In genomic region chr5:100753407-100753806, GRCm38 (mm10) we compare ENCODE assay signal across 18 mouse cellular contexts. TPM values are rescaled to one million over a fixed set of nuclear protein-coding genes. Genes with fewer than 3 reads are reported as not detected.
DNase-seq lines count a peak whose midpoint lies in the region; ATAC-seq and TF ChIP-seq lines count a peak whose summit lies in the region.
"Had no signal": no experiment of that assay in that cellular context is flagged by ENCODE, and none has a peak within 500 bp of the region (broad histone marks: within the 10 kb centered on the region; RNA-seq: fewer than 3 reads in every experiment).

No protein-coding gene starts in this region.

- peaks cover 4% of the 10 kb centered on the region; the same call in 1 of the 2 replicates for H3K9me3 ChIP-seq in hindbrain, embryonic 10.5 days
- H3K9me3 ChIP-seq in hindbrain, embryonic 16.5 days (ENCODE audit: control insufficient read depth, low read length), result no peaks in the 10 kb centered on the region; the same call in 1 of the 2 replicates
- H3K9me3 ChIP-seq in CH12.LX (replicated peaks; ENCODE audit: low read length), result peaks cover 12% of the 10 kb centered on the region
- H3K9me3 ChIP-seq: embryonic facial prominence, embryonic 15.5 days; limb, embryonic 15.5 days; neural tube, embryonic 12.5 days; stomach, embryonic 15.5 days had no signal

- TF ChIP-seq EP300 in CH12.LX (IDR thresholded peaks at IDR 0.05; ENCODE audit: low read length), result peak; percentile 92

- peak; percentile 48 for DNase-seq in hindbrain, embryonic 10.5 days (ENCODE audit: low spot score)
- DNase-seq in CH12.LX (ENCODE audit: extremely low read depth), result peak; percentile 92
- DNase-seq in cerebellum, adult 8-10 months, result peak; percentile 42
- no peak for DNase-seq in urinary bladder, adult 18-20 months (ENCODE audit: low spot score in 2 of 2)
- DNase-seq in testis, postnatal 10 days (ENCODE audit: low spot score), result no peak
- no peak for DNase-seq in left cerebral cortex, adult 8-10 months (ENCODE audit: low spot score in 2 of 2)
- DNase-seq: heart, adult 18-20 months; heart, postnatal 14 days; kidney, postnatal 4 days; lung, postnatal 10 days; right cerebral cortex, postnatal 25 days had no signal

- 0 out of 2 replicates have a peak overlapping the region, but pooled peaks have one; percentile 35 for H3K27ac ChIP-seq in hindbrain, embryonic 10.5 days
- H3K27ac ChIP-seq in hindbrain, embryonic 16.5 days (ENCODE audit: low read depth, low read length), result no peak overlapping the region
- peak overlapping the region; percentile 71 for H3K27ac ChIP-seq in CH12.LX (ENCODE audit: insufficient read depth, low read depth)
- H3K27ac ChIP-seq: embryonic facial prominence, embryonic 15.5 days; limb, embryonic 15.5 days; neural tube, embryonic 12.5 days; stomach, embryonic 15.5 days had no signal

- H3K27me3 ChIP-seq in hindbrain, embryonic 10.5 days (ENCODE audit: insufficient read depth, poor library complexity, severe bottlenecking), result no peaks in the 10 kb centered on the region
- H3K27me3 ChIP-seq in hindbrain, embryonic 16.5 days (replicated peaks; ENCODE audit: control insufficient read depth, insufficient read depth, low read length), result no peaks in the 10 kb centered on the region
- H3K27me3 ChIP-seq in CH12.LX (replicated peaks), result no peaks in the 10 kb centered on the region
- H3K27me3 ChIP-seq: embryonic facial prominence, embryonic 15.5 days; limb, embryonic 15.5 days; neural tube, embryonic 12.5 days; stomach, embryonic 15.5 days had no signal

- no peaks in the 10 kb centered on the region for H3K79me2 ChIP-seq in CH12.LX (replicated peaks; ENCODE audit: control insufficient read depth, extremely low read depth, insufficient read depth, poor library complexity, severe bottlenecking)

- in situ Hi-C loops in CH12.LX (cut with MboI; ENCODE audit: low pct_ligation_motif_present, low pct_unique_long_range_greater_than_20kb, low sequenced_read_pairs), result no loop called here

- WGBS in hindbrain, embryonic 10.5 days, result 59% methylated on average over 7 of the region's 7 CpGs
- WGBS in hindbrain, embryonic 16.5 days, result 29% methylated on average over 7 of the region's 7 CpGs

- dilution Hi-C loops in CH12.LX (cut with MboI; ENCODE audit: extremely low pct_ligation_motif_present, extremely low pct_unique_long_range_greater_than_20kb, low sequenced_read_pairs), result no loop called here

- H3K4me3 ChIP-seq in hindbrain, embryonic 10.5 days, result no peak overlapping the region
- no peak overlapping the region for H3K4me3 ChIP-seq in hindbrain, embryonic 16.5 days (ENCODE audit: low read length)
- no peak overlapping the region for H3K4me3 ChIP-seq in CH12.LX (replicated peaks in 1 of 3; ENCODE audit: low read depth in 2 of 3, low read length in 2 of 3, poor library complexity in 1 of 3)
- H3K4me3 ChIP-seq: embryonic facial prominence, embryonic 15.5 days; limb, embryonic 15.5 days; neural tube, embryonic 12.5 days; stomach, embryonic 15.5 days had no signal

- no peak for ATAC-seq in hindbrain, embryonic 16.5 days
- ATAC-seq in megakaryocyte-erythroid progenitor cell, adult 5-6 weeks (replicated peaks; ENCODE audit: low FRiP score, low TSS enrichment, poor library complexity, severe bottlenecking), result peak; percentile 33
- ATAC-seq: intestine, postnatal 0 days had no signal

- no peak overlapping the region for H3K4me2 ChIP-seq in hindbrain, embryonic 16.5 days (ENCODE audit: low read length)
- H3K4me2 ChIP-seq in CH12.LX (ENCODE audit: insufficient read depth, low read depth, poor library complexity, severe bottlenecking), result peak overlapping the region; percentile 41
- H3K4me2 ChIP-seq: embryonic facial prominence, embryonic 15.5 days; limb, embryonic 15.5 days; neural tube, embryonic 12.5 days; stomach, embryonic 15.5 days had no signal

- H3K36me3 ChIP-seq in hindbrain, embryonic 10.5 days, result no peaks in the 10 kb centered on the region
- H3K36me3 ChIP-seq in hindbrain, embryonic 16.5 days (ENCODE audit: control insufficient read depth, insufficient read depth, low read length), result no peaks in the 10 kb centered on the region
- no peaks in the 10 kb centered on the region for H3K36me3 ChIP-seq in CH12.LX (replicated peaks in 1 of 2; ENCODE audit: control insufficient read depth in 1 of 2, insufficient read depth in 1 of 2, low read length in 1 of 2)
- H3K36me3 ChIP-seq: embryonic facial prominence, embryonic 15.5 days; limb, embryonic 15.5 days; neural tube, embryonic 12.5 days; stomach, embryonic 15.5 days had no signal

- peaks cover 22% of the 10 kb centered on the region for H3K4me1 ChIP-seq in hindbrain, embryonic 10.5 days (replicated peaks)
- H3K4me1 ChIP-seq in hindbrain, embryonic 16.5 days (ENCODE audit: control insufficient read depth, insufficient read depth, low read depth, low read length), result no peaks in the 10 kb centered on the region
- peaks cover 21 to 53% of the 10 kb centered on the region in 2 experiments for H3K4me1 ChIP-seq in CH12.LX (ENCODE audit: control insufficient read depth in 1 of 2, insufficient read depth in 2 of 2)
- H3K4me1 ChIP-seq: embryonic facial prominence, embryonic 15.5 days; limb, embryonic 15.5 days; stomach, embryonic 15.5 days had no signal

- no peak for TF ChIP-seq POLR2A in CH12.LX (IDR thresholded peaks at IDR 0.05; ENCODE audit: low read depth, low read length)

- H3K9ac ChIP-seq in hindbrain, embryonic 16.5 days (ENCODE audit: low read depth, low read length), result no peak overlapping the region
- 0 out of 2 replicates have a peak overlapping the region, but pooled peaks have one; percentile 22 for H3K9ac ChIP-seq in CH12.LX (ENCODE audit: insufficient read depth, low read depth)
- H3K9ac ChIP-seq: embryonic facial prominence, embryonic 15.5 days; limb, embryonic 15.5 days; neural tube, embryonic 12.5 days; stomach, embryonic 15.5 days had no signal

- no peak for TF ChIP-seq CTCF in CH12.LX (conservative IDR thresholded peaks at IDR 0.05 in 1 of 2, IDR thresholded peaks at IDR 0.05 in 1 of 2; ENCODE audit: low read depth in 2 of 2, low read length in 2 of 2)

- no peak for TF ChIP-seq RAD21 in CH12.LX (IDR thresholded peaks at IDR 0.05; ENCODE audit: low read depth, low read length)

TF ChIP-seq in CH12.LX, 34 proteins besides CTCF, POLR2A, EP300 and RAD21 (continues in another document):
- TF ChIP-seq MAX (IDR thresholded peaks at IDR 0.05; ENCODE audit: low read length), result peak; percentile 56; the same call in 1 of the 2 replicates
- TF ChIP-seq PAX5 (IDR thresholded peaks at IDR 0.05; ENCODE audit: low read length), result no peak
- peak; percentile 60; the same call in 1 of the 2 replicates for TF ChIP-seq RCOR1 (conservative IDR thresholded peaks at IDR 0.05; ENCODE audit: low read depth, low read length)
- TF ChIP-seq MXI1 (IDR thresholded peaks at IDR 0.05; ENCODE audit: low read depth, low read length), result peak; percentile 52
- peak; percentile 96 for TF ChIP-seq MAFK (IDR thresholded peaks at IDR 0.05; ENCODE audit: insufficient replicate concordance, low read length)
- no peak for TF ChIP-seq SMC3 (IDR thresholded peaks at IDR 0.05; ENCODE audit: low read depth, low read length)
- no peak for TF ChIP-seq USF1 (IDR thresholded peaks at IDR 0.05; ENCODE audit: low read depth, low read length)
- TF ChIP-seq ZKSCAN1 (IDR thresholded peaks at IDR 0.05; ENCODE audit: borderline replicate concordance, low read depth, low read length), result no peak
- TF ChIP-seq CHD1 (IDR thresholded peaks at IDR 0.05; ENCODE audit: low read depth, low read length), result no peak
- peak; percentile 93 for TF ChIP-seq BHLHE40 (IDR thresholded peaks at IDR 0.05; ENCODE audit: low read depth, low read length)
- TF ChIP-seq TBP (conservative IDR thresholded peaks at IDR 0.05; ENCODE audit: low read depth, low read length), result 0 out of 2 replicates have a peak, but pooled peaks have one; percentile 41
- no peak for TF ChIP-seq GABPA (IDR thresholded peaks at IDR 0.05; ENCODE audit: insufficient replicate concordance, low read depth, low read length)
- TF ChIP-seq ZMIZ1 (IDR thresholded peaks at IDR 0.05; ENCODE audit: low read depth, low read length), result 0 out of 2 replicates have a peak, but pooled peaks have one; percentile 46
- TF ChIP-seq ZC3H11A (IDR thresholded peaks at IDR 0.05; ENCODE audit: low read depth, low read length), result no peak
- peak; percentile 89 for TF ChIP-seq JUND (conservative IDR thresholded peaks at IDR 0.05; ENCODE audit: low read depth, low read length)
- peak; percentile 93 for TF ChIP-seq SIN3A (IDR thresholded peaks at IDR 0.05; ENCODE audit: low read length)

RNA-seq across cellular contexts. Expression of gene Hpse, which starts 33.9 kb away (rescaled TPM):
- polyA plus RNA-seq in hindbrain, embryonic 10.5 days (2016; fragmentation: Nextera tagmentation; extraction: Ambion mirVana), result 1.6 and 2.3 TPM in 2 replicates
- polyA plus RNA-seq in hindbrain, embryonic 16.5 days (2015; fragmentation: Nextera tagmentation; extraction: Ambion mirVana), result 0.56 and 0.66 TPM in 2 replicates
- total RNA-seq in CH12.LX (2012; rRNA removed), result 8.0 and 9.5 TPM in 2 replicates
- total RNA-seq in CH12.LX (2014; rRNA removed), result 3.8 and 4.0 TPM in 2 replicates
- polyA plus RNA-seq in CH12.LX (2012; ENCODE audit: insufficient read length, low read depth), result 3.3 and 3.7 TPM in 2 replicates
- total RNA-seq in megakaryocyte-erythroid progenitor cell, adult 5-6 weeks (2014; fragmentation: Nextera tagmentation), result not detected in 2 replicates
- 0.47 TPM in 1 of 2 replicates, not detected in the other for total RNA-seq in megakaryocyte-erythroid progenitor cell, adult 5-6 weeks (2017)
- total RNA-seq in left cerebral cortex, adult 8-10 months (2022), result 1 to 10 TPM in 3 of 4 experiments, under 1 TPM in 1; 0.93 to 1.7 (median 1.4) TPM

RNA-seq across cellular contexts. Expression of gene Helq, which starts 45.0 kb away (rescaled TPM):
- 18.3 and 23.1 TPM in 2 replicates for polyA plus RNA-seq in hindbrain, embryonic 10.5 days (2016; fragmentation: Nextera tagmentation; extraction: Ambion mirVana)
- 16.0 and 17.2 TPM in 2 replicates for polyA plus RNA-seq in hindbrain, embryonic 16.5 days (2015; fragmentation: Nextera tagmentation; extraction: Ambion mirVana)
- 12.1 and 19.6 TPM in 2 replicates for total RNA-seq in CH12.LX (2012; rRNA removed)
- 13.1 and 15.7 TPM in 2 replicates for total RNA-seq in CH12.LX (2014; rRNA removed)
- polyA plus RNA-seq in CH12.LX (2012; ENCODE audit: insufficient read length, low read depth), result 24.3 and 31.4 TPM in 2 replicates
- total RNA-seq in megakaryocyte-erythroid progenitor cell, adult 5-6 weeks (2014; fragmentation: Nextera tagmentation), result 48.5 and 68.4 TPM in 2 replicates
- 31.2 and 39.6 TPM in 2 replicates for total RNA-seq in megakaryocyte-erythroid progenitor cell, adult 5-6 weeks (2017)
- 10 to 100 TPM; 18.1 to 22.3 (median 19.9) TPM for total RNA-seq in left cerebral cortex, adult 8-10 months (2022)

RNA-seq across cellular contexts. Expression of gene Mrps18c, which starts 45.0 kb away (rescaled TPM):
- polyA plus RNA-seq in hindbrain, embryonic 10.5 days (2016; fragmentation: Nextera tagmentation; extraction: Ambion mirVana), result 198 and 208 TPM in 2 replicates
- polyA plus RNA-seq in hindbrain, embryonic 16.5 days (2015; fragmentation: Nextera tagmentation; extraction: Ambion mirVana), result 130 and 139 TPM in 2 replicates
- total RNA-seq in CH12.LX (2012; rRNA removed) (87.2 and 121 TPM in 2 replicates), CH12.LX (2014; rRNA removed) (111 and 141 TPM in 2 replicates)
- polyA plus RNA-seq in CH12.LX (2012; ENCODE audit: insufficient read length, low read depth), result 185 and 216 TPM in 2 replicates
- total RNA-seq in megakaryocyte-erythroid progenitor cell, adult 5-6 weeks (2014; fragmentation: Nextera tagmentation), result 141 TPM in 2 replicates
- 145 and 253 TPM in 2 replicates for total RNA-seq in megakaryocyte-erythroid progenitor cell, adult 5-6 weeks (2017)
- 10 to 100 TPM; 58.1 to 72.4 (median 64.7) TPM for total RNA-seq in left cerebral cortex, adult 8-10 months (2022)

Comparison
In these comparisons a context has a peak if more than half of its experiments do, and no peak if none do; other contexts are left out.
1. DNase-seq: peak in hindbrain, embryonic 10.5 days (single experiment), CH12.LX (single experiment) and cerebellum, adult 8-10 months (single experiment); none in urinary bladder, adult 18-20 months (0 of 2), testis, postnatal 10 days (single experiment) and left cerebral cortex, adult 8-10 months (0 of 2).